Mouse (Mus musculus): ENCODE measurements at regions not wholly inside any gene's neighbourhood (a gene's known extent, or its start where the extent isn't known, plus 50 kb on each side); places are given as distances from the start of the nearest gene placed in this dataset.

DNA sequence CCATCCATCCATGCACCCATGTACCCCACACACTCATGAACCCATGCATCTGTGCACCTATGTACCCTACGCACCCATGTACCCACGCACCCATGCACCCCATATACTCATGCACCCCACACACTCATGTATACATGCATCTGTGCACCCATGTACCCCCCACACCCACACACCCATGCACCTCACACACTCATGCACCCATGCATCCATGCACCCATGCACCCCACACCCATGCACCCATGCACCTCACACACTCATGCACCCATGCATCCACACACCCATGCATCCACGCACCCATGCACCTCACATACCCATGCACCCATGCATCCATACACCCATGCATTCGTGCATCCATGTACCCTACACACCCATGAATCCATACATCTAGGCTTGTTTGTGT is 63.6 kb downstream of the 4930564D02Rik start:
- DNase-seq (ENCODE audit: extremely low read depth), result no peak
- Histone ChIP-seq H3K9ac (ENCODE audit: insufficient read depth, low read depth) (no peak overlapping the region), H3K4me2 (ENCODE audit: insufficient read depth, low read depth, poor library complexity, severe bottlenecking) (no peak overlapping the region), H3K79me2 (replicated peaks; ENCODE audit: control insufficient read depth, extremely low read depth, insufficient read depth, poor library complexity, severe bottlenecking) (no peaks in the 10 kb centered on the region), H3K27me3 (replicated peaks) (peaks cover 2% of the 10 kb centered on the region), H3K27ac (ENCODE audit: insufficient read depth, low read depth) (no peak overlapping the region), H3K9me3 (replicated peaks; ENCODE audit: low read length) (peaks cover 12% of the 10 kb centered on the region), H3K36me3 (replicated peaks in 1 of 2; ENCODE audit: control insufficient read depth in 1 of 2, insufficient read depth in 1 of 2, low read length in 1 of 2) (no peaks in the 10 kb centered on the region), H3K4me3 (replicated peaks in 1 of 3; ENCODE audit: low read depth in 2 of 3, low read length in 2 of 3, poor library complexity in 1 of 3) (no peak overlapping the region), H3K4me1 (ENCODE audit: control insufficient read depth in 1 of 2, insufficient read depth in 2 of 2) (peaks cover 2 to 18% of the 10 kb centered on the region in 2 experiments; a peak in 3 of 4 replicates)
- in situ Hi-C loops (cut with MboI; ENCODE audit: low pct_ligation_motif_present, low pct_unique_long_range_greater_than_20kb, low sequenced_read_pairs) (no loop called here), dilution Hi-C loops (cut with MboI; ENCODE audit: extremely low pct_ligation_motif_present, extremely low pct_unique_long_range_greater_than_20kb, low sequenced_read_pairs) (no loop called here)
- TF ChIP-seq RAD21 (IDR thresholded peaks at IDR 0.05; ENCODE audit: low read depth, low read length), result no peak
- no peak for TF ChIP-seq RCOR1 (conservative IDR thresholded peaks at IDR 0.05; ENCODE audit: low read depth, low read length)
- no peak for TF ChIP-seq ZMIZ1 (IDR thresholded peaks at IDR 0.05; ENCODE audit: low read depth, low read length)
- TF ChIP-seq ZC3H11A (IDR thresholded peaks at IDR 0.05; ENCODE audit: low read depth, low read length), result no peak
- no peak for TF ChIP-seq E2F4 (IDR thresholded peaks at IDR 0.05; ENCODE audit: insufficient replicate concordance, low read depth, low read length)
- TF ChIP-seq ZKSCAN1 (IDR thresholded peaks at IDR 0.05; ENCODE audit: borderline replicate concordance, low read depth, low read length), result no peak
- TF ChIP-seq TCF12 (IDR thresholded peaks at IDR 0.05; ENCODE audit: low read depth, low read length), result no peak
- no peak for TF ChIP-seq POLR2A (IDR thresholded peaks at IDR 0.05; ENCODE audit: low read depth, low read length)
- TF ChIP-seq GABPA (IDR thresholded peaks at IDR 0.05; ENCODE audit: insufficient replicate concordance, low read depth, low read length), result no peak
- no peak for TF ChIP-seq EP300 (IDR thresholded peaks at IDR 0.05; ENCODE audit: low read length)
- no peak for TF ChIP-seq MAX (IDR thresholded peaks at IDR 0.05; ENCODE audit: low read length)
- TF ChIP-seq MAFK (IDR thresholded peaks at IDR 0.05; ENCODE audit: insufficient replicate concordance, low read length), result no peak
- TF ChIP-seq CTCF (conservative IDR thresholded peaks at IDR 0.05 in 1 of 2, IDR thresholded peaks at IDR 0.05 in 1 of 2; ENCODE audit: low read depth in 2 of 2, low read length in 2 of 2), result no peak
- no peak for TF ChIP-seq JUND (conservative IDR thresholded peaks at IDR 0.05; ENCODE audit: low read depth, low read length)
- no peak for TF ChIP-seq POLR2AphosphoS2 (IDR thresholded peaks at IDR 0.05; ENCODE audit: low read depth, low read length)
- no peak for TF ChIP-seq NELFE (IDR thresholded peaks at IDR 0.05; ENCODE audit: low read depth, low read length)
- no peak for TF ChIP-seq TBP (conservative IDR thresholded peaks at IDR 0.05; ENCODE audit: low read depth, low read length)

DNA sequence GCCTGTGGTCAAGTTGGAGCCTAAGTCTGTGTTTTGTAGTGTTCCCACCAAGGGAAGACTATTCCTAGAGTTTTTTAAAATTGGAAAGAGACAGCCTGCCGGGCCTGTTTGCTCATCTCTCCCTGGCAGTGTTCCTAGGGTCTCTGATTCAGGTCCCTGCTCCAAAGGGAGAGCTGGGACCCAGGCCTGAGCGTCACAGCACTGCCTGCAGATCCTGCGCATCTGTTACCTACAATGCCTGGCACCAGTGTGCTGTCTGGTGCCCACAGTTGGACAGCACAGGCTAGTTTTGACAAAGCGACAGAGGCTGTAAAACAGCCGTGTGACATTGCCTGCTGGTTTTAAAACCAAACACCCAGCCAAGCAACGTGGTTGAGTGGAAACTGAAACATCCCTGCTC is 64.4 kb downstream of the 4930564D02Rik start:
- DNase-seq (ENCODE audit: extremely low read depth), result no peak
- Histone ChIP-seq H3K4me3 (replicated peaks in 1 of 3; ENCODE audit: low read depth in 2 of 3, low read length in 2 of 3, poor library complexity in 1 of 3) (no peak overlapping the region), H3K27me3 (replicated peaks) (peaks cover 4% of the 10 kb centered on the region), H3K36me3 (replicated peaks in 1 of 2; ENCODE audit: control insufficient read depth in 1 of 2, insufficient read depth in 1 of 2, low read length in 1 of 2) (no peaks in the 10 kb centered on the region), H3K4me1 (ENCODE audit: control insufficient read depth in 1 of 2, insufficient read depth in 2 of 2) (peaks cover 2 to 18% of the 10 kb centered on the region in 2 experiments; a peak in 3 of 4 replicates), H3K9me3 (replicated peaks; ENCODE audit: low read length) (peaks cover 12% of the 10 kb centered on the region), H3K79me2 (replicated peaks; ENCODE audit: control insufficient read depth, extremely low read depth, insufficient read depth, poor library complexity, severe bottlenecking) (no peaks in the 10 kb centered on the region), H3K9ac (ENCODE audit: insufficient read depth, low read depth) (no peak overlapping the region), H3K27ac (ENCODE audit: insufficient read depth, low read depth) (no peak overlapping the region), H3K4me2 (ENCODE audit: insufficient read depth, low read depth, poor library complexity, severe bottlenecking) (no peak overlapping the region)
- dilution Hi-C loops (cut with MboI; ENCODE audit: extremely low pct_ligation_motif_present, extremely low pct_unique_long_range_greater_than_20kb, low sequenced_read_pairs), result no loop called here
- no peak for TF ChIP-seq ETS1 (conservative IDR thresholded peaks at IDR 0.05; ENCODE audit: low read depth, low read length)
- TF ChIP-seq MXI1 (IDR thresholded peaks at IDR 0.05; ENCODE audit: low read depth, low read length), result no peak
- TF ChIP-seq MAFK (IDR thresholded peaks at IDR 0.05; ENCODE audit: insufficient replicate concordance, low read length), result no peak
- no peak for TF ChIP-seq PAX5 (IDR thresholded peaks at IDR 0.05; ENCODE audit: low read length)
- TF ChIP-seq CHD1 (IDR thresholded peaks at IDR 0.05; ENCODE audit: low read depth, low read length), result no peak
- no peak for TF ChIP-seq MYC (IDR thresholded peaks at IDR 0.05; ENCODE audit: low read depth, low read length)
- TF ChIP-seq ZMIZ1 (IDR thresholded peaks at IDR 0.05; ENCODE audit: low read depth, low read length), result no peak
- no peak for TF ChIP-seq IRF4 (IDR thresholded peaks at IDR 0.05; ENCODE audit: low read depth, low read length)
- no peak for TF ChIP-seq E2F4 (IDR thresholded peaks at IDR 0.05; ENCODE audit: insufficient replicate concordance, low read depth, low read length)
- no peak for TF ChIP-seq NRF1 (IDR thresholded peaks at IDR 0.05; ENCODE audit: low read depth, low read length)
- TF ChIP-seq ZNF384 (IDR thresholded peaks at IDR 0.05; ENCODE audit: low read depth, low read length), result no peak
- in situ Hi-C loops (cut with MboI; ENCODE audit: low pct_ligation_motif_present, low pct_unique_long_range_greater_than_20kb, low sequenced_read_pairs), result no loop called here
